Mouse (Mus musculus) yolk sac, embryonic 10.5 days (tissue): ENCODE measurements at regions not wholly inside any gene's neighbourhood (a gene's known extent, or its start where the extent isn't known, plus 50 kb on each side); places are given as distances from the start of the nearest gene placed in this dataset.

ENCODE experiments used
- DNase-seq: peaks from one replicate; pipeline ENCODE4 v3.0.0-alpha.2; 2017; ENCODE audit warnings: low spot score

GRCm38 (mm10) chr2:137243914-137244313 lies 127.5 kb upstream of the Jag1 start:
- no peak for DNase-seq

DNA sequence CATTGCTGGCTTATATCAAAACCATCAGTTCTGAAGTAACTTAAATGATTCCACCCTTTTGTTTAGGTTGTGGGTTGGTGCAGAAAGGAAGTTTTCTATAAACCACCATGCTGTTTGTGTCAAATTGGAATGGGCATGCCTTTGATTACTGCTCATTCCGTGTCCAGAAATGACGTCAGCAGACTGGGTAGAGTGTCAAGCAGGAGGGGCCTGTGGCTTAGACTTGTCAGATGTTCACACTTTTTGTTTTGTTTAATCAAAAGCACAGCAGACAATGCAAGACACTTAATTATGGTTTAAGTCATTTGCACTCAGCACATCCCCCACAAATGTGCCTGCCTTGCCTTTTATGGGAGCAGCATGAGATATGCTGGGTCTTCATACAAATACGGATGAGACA lies 120.5 kb upstream of the Jag1 start:
- DNase-seq: no peak

DNA sequence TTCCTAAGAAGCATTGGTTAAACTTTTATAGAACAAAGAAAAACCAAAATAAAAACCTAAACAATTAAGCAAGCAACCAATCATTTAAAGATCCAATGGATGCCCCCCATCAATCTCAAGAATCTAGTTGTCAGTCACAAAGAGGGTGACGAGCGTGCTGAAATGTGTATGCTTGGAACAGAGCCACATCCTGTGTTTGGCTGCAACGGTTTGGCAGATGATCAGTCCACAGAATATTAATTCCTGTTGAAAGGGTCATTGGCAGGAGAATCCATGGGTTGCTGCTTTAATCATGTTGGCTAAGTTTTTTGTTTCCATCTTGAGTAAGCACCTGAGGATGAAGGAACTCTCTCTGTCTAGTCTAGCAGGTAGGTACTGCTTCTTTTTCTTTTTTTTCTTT lies 117.5 kb upstream of the Jag1 start:
- DNase-seq: no peak

GRCm38 (mm10) chr2:137231161-137231560 lies 114.7 kb upstream of the Jag1 start:
- no peak for DNase-seq

DNA sequence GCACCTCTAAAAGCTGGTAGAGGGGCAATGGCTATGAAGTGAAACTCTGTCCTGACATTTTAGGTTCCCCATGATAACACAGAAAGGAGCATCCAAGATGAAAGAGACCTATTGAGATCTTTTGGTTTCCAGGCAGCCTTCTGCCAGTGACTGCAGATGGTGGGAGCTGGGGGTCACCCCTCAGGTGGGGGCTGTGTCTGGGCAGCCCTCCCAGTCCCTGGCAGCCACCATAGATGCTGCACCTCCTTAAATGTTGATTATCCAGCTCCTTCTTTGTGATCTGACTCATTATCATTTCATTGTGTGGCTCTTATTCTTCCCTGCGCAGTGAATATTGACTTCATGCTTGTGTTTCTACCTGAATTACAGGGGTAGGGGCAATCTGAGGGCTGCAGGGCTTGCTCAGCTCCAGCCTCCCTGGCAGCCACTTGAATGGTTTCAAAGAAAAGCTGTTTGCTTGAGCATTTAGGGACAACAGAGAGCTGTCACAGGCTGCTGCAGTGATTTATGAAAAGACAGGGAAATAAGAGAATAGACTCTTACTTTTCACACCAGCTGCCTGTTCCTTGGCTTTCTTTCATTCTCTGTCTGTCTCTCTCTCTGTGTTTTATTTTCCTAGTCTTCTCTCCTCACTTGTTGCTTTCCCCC lies 113.1 kb upstream of the Jag1 start:
- DNase-seq: no peak

GRCm38 (mm10) chr2:137227495-137227894 lies 111.1 kb upstream of the Jag1 start:
- DNase-seq: no peak

DNA sequence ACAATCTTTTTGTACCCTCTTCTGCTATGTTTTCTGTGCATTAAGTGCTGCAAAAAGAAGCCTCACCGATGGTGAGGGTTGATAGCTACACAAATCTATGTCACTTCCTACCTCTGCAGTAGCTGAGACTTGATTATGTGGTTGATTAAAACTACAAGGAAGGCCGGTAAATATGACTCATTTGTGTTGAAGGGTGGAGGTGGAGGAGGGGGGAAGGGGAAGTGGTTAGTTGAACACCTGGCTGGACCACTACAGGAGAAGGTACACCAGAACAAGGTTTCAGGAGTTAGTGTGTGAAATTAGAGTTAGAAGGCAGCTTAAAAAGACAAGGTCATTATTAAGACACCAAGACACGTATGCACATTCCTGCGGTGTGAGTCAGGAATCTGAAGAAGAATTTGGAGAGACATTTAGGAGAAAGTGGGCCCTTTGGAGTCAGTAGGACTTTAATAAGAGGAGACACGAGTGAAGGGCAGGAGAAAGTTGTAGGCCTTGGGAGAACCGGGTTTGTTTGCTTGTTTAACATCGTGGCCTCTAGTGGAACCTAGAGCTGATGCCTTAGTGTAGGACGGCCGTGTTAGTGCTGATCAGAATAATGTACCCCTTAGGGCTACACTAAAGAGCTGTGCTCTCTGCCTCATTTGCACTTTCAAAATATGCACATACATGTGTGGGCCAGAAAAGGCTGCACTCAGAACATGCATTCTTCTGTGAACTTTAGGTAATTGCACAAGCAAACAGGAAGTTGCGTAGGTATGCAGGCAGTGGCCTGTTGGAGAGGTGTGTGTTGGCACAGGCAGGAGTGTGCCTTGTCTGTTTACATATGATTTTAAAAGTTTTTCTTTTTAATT lies 108.5 kb upstream of the Jag1 start:
- DNase-seq: no peak

GRCm38 (mm10) chr2:137215697-137216096 lies 99.3 kb upstream of the Jag1 start:
- no peak for DNase-seq

GRCm38 (mm10) chr2:137207846-137208245 lies 91.4 kb upstream of the Jag1 start:
- DNase-seq: no peak

DNA sequence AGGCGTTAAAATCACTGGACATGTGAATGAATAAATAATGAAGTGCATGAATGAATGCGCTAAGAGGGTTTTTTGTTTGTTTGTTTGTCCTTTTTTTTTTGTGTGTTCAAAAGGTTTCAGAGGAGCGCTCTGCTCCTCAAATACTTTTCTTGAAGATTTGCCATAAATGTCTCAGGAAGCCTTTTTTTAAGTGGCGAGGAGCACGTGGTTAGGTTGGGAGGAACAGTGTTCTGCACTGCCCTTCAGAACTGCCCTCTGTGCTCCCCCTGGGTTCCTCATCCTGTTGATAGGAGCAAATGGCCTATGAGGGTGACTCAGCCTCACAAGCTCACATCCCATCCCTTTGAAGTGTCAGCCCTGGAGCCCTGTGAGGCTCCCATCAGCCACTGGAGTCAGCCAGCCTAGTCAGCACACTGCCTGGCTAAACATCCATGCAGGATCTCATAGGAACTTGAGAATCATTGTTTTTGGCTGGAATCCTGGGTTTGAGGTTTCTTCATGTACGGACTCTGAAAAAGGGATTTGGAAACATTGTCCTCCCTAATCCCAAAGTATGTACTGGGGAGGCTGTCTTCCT lies 87.9 kb upstream of the Jag1 start:
- no peak for DNase-seq

DNA sequence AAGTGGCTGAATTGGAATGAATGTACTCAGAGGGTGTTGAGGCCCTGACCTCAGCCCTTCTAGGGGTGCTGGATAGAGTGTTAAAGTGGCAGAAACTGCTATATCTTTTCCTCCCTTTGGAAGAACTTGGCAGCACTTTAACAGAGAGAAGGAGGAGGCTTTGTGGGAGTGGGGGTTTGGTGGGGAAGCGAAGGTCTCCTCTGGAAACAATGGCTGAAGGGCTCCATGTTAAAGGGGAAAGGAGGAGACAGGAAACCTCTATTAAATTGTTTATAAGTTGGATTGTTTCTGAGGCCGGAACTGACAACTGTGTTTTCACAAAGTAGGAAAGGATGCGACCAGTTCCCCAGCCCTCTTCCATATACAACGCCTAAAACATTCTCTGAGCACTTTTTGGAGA lies 83.7 kb upstream of the Jag1 start:
- no peak for DNase-seq

DNA sequence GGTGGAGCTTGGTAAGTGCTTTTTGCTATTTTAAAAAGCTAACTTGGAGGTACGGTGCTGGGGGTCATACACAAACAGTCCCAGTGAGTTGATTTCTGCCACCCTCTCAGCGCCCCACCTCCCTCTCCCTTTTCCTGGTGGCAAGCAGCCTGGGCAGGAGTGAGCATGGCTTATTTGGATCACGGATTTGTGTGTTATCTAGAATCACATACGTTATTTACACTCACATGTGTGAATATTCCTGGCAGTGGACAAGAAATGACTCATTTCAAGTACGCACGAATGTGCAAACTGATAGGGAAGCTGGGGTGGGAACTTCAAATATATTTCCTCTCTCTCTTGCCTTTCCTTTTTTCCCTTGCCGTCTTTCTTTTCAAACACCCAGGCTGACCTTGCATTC lies 75.7 kb upstream of the Jag1 start:
- no peak for DNase-seq

- no peak for DNase-seq
Measured at GRCm38 (mm10) chr2:137169176-137169575, 52.7 kb upstream of the Jag1 start.

DNA sequence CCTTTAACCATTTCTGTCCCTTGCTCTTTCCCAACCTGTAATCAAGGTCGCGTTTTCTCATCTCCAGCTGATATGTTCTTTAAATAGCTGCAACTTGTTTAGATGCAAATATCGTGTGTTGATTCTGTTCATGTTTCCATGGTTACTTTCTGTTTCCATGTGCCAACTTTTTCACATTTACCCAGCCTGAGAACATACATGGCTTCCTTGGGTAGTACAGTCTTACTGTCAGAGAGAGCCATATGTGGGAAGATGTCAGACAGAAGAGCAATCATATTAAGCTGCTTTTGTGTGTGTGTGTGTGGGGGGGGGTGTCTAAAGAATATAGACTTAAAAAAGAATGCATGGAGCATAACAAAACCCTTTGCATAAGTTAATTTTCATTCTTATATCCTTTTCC lies 52.2 kb upstream of the Jag1 start:
- DNase-seq: no peak
